Mouse (Mus musculus): Measurements from ENCODE around the gene Nudc. TPM values are rescaled to one million over a fixed set of nuclear protein-coding genes. Genes with fewer than 3 reads are reported as not detected.

The Nudc gene
- 48.3 and 65.1 TPM in 2 replicates for total RNA-seq (2017)

DNA sequence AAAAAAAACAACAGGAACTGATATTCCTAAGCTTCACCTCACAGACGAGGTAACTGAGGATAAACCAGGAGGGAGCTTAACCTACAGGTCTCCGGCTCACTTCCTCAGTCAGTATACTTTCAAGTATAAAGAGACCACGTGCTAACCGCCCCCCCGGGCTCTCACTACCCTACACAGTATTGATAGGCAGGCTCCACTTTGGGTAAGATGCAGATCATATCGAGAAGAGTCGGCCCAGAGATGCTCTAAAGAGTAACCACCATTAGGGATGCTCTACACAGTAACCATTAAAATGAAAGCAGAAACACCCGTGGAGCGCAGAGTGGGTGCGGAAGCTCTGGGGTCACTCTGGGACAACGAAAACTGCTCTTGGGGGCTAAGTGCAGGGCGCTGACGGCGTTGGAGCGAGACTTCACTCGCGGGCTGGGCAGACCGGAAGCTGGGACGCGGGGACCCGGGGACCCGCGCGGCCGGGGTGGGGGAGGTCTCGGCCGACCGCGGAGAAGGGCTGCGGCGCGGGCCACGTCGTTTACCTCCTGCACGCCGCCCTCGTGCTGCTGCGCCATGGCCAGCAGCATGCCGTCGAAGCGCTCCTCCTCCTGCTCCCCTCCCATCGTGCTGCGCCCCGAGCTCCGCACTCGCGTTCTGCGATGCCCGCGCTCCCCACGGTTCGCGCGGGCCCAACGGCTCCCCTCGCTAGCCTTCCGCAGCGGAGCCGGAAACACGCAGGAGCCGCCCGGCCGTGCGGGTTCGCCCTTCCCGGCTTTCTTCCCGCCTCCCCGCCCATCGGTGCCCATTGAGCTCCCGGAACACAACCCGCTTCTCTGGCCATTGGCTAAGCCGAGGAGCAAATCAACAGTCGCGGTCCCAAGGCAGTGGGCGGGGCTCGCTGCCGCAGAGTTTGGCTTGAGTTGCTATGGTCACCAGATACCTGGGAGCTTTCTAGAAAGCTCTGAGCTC lies at the start of gene Nudc:
Gene Nudc (minus strand): TSS at position 725 of the 960 bp plus-strand sequence.
- ATAC-seq (ENCODE audit: extremely low read depth, insufficient number of reproducible peaks, low FRiP score, poor library complexity, severe bottlenecking), result peak; percentile 97

DNA sequence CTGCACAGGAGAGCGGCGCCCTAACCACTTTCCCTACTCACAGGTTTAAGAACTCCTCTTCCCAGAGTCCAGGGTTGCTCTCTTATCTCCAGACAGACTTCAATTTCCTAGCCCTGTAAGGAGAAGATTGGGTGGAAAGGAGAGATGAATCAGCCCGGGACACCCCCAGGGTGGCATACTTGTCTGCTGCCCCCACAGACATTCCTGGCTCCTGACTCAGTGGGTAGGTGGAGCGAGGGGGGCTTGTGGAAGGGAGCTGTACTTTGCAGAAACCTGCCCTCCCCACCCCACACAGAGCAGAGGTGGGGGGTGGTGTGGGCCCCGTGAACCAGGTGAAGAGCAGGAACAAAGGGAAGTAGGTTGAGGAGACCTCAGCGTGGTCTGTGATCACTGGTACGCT lies 49.7 kb upstream of the Nudc start:
- no peak for ATAC-seq (ENCODE audit: extremely low read depth, insufficient number of reproducible peaks, low FRiP score, poor library complexity, severe bottlenecking)

DNA sequence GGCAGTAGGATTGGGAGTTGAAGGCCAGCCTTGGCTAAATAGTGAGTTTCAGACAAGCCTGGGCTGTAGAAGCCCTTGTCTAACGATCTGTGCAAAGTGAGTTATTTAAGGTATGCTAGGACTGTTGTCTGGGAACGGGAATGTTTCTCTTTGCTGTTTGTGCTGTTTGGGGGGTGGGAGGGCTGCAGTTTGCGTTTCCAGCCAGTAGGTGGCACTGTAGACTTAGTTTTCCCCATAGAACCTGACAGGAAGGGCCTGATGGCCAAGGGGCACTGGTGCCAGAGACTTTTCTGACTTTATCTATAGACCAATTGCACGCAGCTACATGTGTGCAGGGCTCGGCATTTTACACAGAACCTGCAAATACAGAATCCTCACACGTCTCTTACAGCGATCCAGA lies 46.8 kb upstream of the Nudc start:
- peak; percentile 66 for ATAC-seq (ENCODE audit: extremely low read depth, insufficient number of reproducible peaks, low FRiP score, poor library complexity, severe bottlenecking)

DNA sequence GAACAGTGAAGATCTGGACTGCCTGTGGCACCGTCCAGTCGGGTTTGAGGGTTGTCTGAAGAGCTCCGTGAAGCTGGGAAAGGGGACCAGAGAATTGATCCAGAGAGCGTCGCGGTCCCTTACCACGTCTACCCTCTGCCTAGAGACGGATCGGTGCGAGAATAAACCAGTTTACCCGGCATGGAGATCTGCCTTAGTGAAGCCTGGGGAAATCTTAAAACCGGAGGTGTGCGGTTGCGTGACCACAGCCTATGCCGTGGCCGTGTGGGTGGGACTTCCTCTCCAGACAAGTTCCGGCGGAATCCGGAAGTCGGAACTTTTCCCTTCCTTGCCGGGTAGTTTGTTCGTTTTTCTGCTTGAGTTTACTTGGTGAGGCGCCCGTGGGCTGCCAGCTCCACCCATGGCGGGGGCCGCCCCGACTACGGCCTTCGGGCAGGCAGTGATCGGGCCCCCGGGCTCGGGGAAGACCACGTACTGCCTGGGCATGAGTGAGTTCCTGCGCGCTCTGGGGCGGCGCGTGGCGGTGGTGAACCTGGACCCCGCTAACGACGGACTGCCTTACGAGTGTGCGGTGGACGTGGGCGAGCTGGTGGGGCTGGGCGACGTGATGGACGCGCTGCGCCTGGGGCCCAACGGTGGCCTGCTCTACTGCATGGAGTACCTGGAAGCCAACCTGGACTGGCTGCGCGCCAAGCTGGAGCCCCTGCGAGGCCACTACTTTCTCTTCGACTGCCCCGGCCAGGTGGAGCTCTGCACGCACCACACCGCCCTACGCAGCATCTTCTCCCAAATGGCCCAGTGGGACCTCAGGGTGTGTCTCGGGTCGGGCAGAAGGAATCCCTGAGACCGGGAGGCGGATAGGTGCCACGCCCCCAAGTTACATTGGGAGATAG lies 38.5 kb upstream of the Nudc start, which contains the start of gene Gpn2:
Gene Gpn2 (plus strand): TSS at position 304 of the 893 bp plus-strand sequence.
- peak; percentile 88 for ATAC-seq (ENCODE audit: extremely low read depth, insufficient number of reproducible peaks, low FRiP score, poor library complexity, severe bottlenecking)

GRCm38 (mm10) chr4:133583690-133584058 lies 37.9 kb upstream of the Nudc start:
- ATAC-seq (ENCODE audit: extremely low read depth, insufficient number of reproducible peaks, low FRiP score, poor library complexity, severe bottlenecking), result no peak

DNA sequence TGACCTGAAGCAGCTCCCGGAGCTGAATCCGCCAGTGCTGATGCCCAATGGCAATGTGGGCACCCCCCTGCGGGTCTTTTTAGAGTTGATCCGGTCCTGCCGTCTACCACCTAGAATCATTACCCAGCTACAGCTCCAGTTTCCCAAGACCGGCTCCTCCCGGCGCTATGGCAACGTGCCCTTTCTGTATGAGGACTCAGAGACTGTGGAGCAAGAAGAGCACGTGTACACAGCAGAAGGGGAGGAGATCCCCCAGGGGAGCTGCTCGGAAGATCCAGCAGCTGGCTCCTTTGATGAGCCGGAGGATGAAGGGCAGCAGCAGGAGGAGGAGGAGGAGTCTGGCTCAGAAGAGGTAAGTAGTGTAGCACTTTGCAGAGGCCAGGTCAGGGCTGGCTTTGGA lies 32.2 kb upstream of the Nudc start:
- ATAC-seq (ENCODE audit: extremely low read depth, insufficient number of reproducible peaks, low FRiP score, poor library complexity, severe bottlenecking), result no peak

GRCm38 (mm10) chr4:133574843-133575202 lies 29.0 kb upstream of the Nudc start:
- no peak for ATAC-seq (ENCODE audit: extremely low read depth, insufficient number of reproducible peaks, low FRiP score, poor library complexity, severe bottlenecking)

DNA sequence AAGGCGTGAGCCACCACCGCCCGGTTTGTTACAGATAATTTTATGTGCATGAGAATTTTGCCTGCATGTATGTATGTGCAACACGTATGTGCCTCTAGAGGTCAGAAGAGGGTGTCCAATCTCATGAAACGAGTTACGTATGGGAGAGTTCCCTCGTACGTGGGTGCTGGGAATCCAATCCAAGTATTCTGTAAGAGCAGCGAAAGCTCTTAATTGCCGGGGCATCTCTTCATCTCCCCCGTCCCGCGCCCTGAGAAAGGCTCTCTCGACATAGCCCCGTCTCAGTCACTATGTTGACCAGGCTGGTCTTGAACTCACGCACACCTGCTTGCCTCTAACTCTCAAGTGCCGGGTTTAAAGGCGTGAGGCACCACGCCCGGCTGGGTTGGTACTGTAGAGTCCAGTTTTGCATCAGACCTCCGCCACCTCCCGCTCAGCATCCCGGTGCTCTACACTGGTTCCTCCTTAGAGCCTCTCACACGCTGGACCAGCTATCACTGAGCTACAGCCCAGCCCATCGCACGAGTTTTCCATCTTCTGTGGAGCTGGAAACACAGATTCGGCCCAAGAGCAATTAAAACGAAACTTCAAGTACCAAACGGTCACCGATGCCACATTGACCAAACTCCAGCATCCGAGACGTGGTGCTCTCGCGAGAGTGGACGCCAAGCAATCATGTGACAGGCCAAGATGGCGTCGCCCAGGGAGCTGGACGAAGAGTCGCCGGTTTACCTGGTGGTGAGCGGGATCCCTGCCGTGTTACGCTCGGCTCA lies 28.5 kb upstream of the Nudc start, which contains the start of gene Gpatch3:
Gene Gpatch3 (plus strand): TSS at position 676 of the 773 bp plus-strand sequence.
- ATAC-seq (ENCODE audit: extremely low read depth, insufficient number of reproducible peaks, low FRiP score, poor library complexity, severe bottlenecking), result peak; percentile 86

DNA sequence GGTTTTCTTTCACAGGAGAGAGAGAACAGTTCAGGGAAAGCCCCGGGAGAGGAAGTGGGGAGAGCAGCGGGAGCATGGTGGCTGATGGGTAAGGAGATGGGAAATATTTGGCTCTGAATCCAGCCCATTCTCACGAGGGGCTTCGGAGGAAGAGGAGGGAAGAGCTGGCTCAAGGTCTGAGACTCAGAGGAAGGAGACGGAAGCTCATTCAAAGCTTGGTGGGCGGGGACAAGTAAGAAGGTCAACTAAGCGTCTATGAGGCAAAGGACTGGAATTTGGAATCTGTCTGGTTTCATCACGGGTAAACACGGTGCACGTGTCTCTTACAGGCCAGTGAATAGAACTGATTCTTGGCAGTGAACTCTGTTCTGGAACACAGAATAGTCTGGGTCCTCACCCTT lies 24.3 kb upstream of the Nudc start:
- no peak for ATAC-seq (ENCODE audit: extremely low read depth, insufficient number of reproducible peaks, low FRiP score, poor library complexity, severe bottlenecking)

- ATAC-seq (ENCODE audit: extremely low read depth, insufficient number of reproducible peaks, low FRiP score, poor library complexity, severe bottlenecking), result no peak
Measured at GRCm38 (mm10) chr4:133569291-133570065, 23.7 kb upstream of the Nudc start.

DNA sequence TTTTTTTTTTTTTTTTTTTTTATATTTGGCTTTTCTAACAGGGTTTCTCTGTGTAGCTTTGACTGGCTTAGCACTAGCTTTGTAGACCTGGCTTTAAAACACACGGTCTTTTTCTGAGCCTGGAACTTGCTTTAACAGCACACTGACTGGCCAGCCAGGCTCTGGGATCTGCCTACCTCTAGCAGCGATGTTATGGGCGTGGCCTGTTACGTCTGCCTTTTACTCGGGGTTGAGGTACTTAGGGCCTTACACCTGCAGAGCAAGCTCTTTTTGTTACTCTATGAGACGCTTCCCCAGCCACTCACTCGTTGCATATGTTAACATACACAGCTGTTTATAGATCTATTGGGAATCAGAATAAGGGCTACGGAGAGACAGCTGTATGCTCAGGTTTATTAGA lies 21.5 kb upstream of the Nudc start:
- ATAC-seq (ENCODE audit: extremely low read depth, insufficient number of reproducible peaks, low FRiP score, poor library complexity, severe bottlenecking), result no peak

- ATAC-seq (ENCODE audit: extremely low read depth, insufficient number of reproducible peaks, low FRiP score, poor library complexity, severe bottlenecking), result no peak
Measured at GRCm38 (mm10) chr4:133563123-133563571, 17.4 kb upstream of the Nudc start.

DNA sequence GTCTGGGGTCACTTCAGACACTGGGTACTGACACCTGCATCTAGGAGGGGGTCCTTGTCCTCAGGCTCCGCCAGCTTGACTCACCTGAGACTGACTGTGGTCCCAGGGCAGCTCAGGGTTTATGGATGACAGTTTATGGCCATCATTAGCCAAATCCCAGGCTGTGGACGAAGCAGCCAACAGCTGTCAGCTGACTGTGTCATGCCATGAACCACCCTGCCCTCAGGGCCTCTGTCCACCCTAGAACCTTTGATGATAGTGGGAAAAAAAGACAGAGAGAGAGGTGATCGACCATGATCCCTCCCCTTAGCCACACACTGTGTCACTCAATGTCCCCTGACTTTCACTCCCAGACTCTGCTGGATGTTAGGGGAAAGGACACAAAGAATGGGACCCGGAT lies 15.8 kb upstream of the Nudc start:
- ATAC-seq (ENCODE audit: extremely low read depth, insufficient number of reproducible peaks, low FRiP score, poor library complexity, severe bottlenecking), result no peak

DNA sequence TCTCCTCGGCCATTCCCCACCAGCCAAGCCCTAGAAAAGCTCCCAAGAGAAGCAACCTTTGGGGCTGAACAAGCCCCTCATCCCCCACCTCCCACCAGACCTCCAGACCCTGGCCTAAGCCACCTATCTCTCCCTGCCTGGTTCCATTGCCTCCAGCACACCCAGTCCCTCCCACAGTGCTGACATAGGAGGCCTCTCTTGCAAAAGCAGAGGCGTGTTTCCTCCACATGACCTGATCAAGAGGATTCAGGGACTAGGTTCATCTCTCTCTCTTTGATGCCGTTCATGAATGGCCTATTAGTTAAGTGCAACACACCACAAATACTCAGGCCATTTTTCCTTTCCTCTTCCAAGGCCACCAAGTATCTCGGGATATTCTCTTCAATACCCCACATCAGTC lies 14.1 kb upstream of the Nudc start:
- ATAC-seq (ENCODE audit: extremely low read depth, insufficient number of reproducible peaks, low FRiP score, poor library complexity, severe bottlenecking), result no peak

GRCm38 (mm10) chr4:133557041-133557717 lies 11.4 kb upstream of the Nudc start:
- no peak for ATAC-seq (ENCODE audit: extremely low read depth, insufficient number of reproducible peaks, low FRiP score, poor library complexity, severe bottlenecking)

DNA sequence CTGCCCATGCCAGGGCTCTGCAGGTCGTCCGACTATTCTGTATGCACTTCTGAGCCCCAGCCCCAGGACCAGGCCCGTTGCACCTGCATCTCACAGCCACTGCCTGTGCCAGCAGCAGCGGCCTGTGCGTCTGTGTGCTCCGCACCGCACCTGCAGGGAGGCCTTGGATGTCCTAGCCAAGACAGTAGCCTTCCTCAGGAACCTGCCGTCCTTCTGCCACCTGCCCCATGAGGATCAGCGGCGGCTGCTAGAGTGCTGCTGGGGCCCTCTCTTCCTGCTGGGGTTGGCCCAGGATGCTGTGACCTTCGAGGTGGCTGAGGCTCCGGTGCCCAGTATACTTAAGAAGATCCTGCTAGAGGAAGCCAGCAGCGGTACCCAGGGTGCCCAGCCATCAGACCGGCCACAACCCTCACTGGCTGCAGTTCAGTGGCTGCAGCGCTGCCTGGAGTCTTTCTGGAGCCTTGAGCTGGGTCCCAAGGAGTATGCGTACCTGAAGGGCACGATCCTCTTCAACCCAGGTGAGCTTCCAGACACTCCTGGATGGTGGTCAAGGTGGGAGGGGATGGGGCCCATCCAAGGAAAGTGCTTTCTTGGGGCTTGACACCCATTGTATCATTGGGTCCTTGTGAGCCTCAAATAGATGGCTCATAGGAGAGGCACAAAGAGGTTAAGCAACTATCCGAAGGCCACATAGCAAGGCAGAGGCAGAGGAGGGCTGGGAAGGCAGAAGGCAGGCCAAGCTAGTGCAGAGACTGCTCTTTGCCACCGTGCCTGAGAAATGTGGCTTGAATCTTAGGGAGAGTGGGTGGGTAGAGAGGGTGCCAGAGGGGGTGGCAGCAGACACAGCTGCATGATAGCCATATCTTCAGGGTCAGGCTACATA lies 7.9 kb upstream of the Nudc start:
- no peak for ATAC-seq (ENCODE audit: extremely low read depth, insufficient number of reproducible peaks, low FRiP score, poor library complexity, severe bottlenecking)
